Mouse (Mus musculus): ENCODE measurements around the gene Sult5a1. TPM values are rescaled to one million over a fixed set of nuclear protein-coding genes. Genes with fewer than 3 reads are reported as not detected.
"Not testable (repeated sequence)": the region's sequence is repeated elsewhere in the genome, so short reads cannot be mapped to it uniquely, and the experiment has no call there.

The Sult5a1 gene
- polyA plus RNA-seq, 1 experiment from 2014 or later: 0.33 TPM

- Histone ChIP-seq H3K9me3 (ENCODE audit: control insufficient read depth, low read length) (no peaks in the 10 kb centered on the region), H3K4me1 (replicated peaks; ENCODE audit: control insufficient read depth, insufficient read depth, low read length) (peaks cover 12% of the 10 kb centered on the region), H3K27me3 (replicated peaks; ENCODE audit: control insufficient read depth, insufficient read depth, low read length) (no peaks in the 10 kb centered on the region), H3K4me3 (replicated peaks; ENCODE audit: low read length) (no peak overlapping the region), H3K9ac (replicated peaks; ENCODE audit: low read depth, low read length) (no peak overlapping the region), H3K27ac (ENCODE audit: low read length) (no peak overlapping the region), H3K36me3 (ENCODE audit: control insufficient read depth, insufficient read depth) (peaks cover 16% of the 10 kb centered on the region), H3K4me2 (ENCODE audit: low read length) (no peak overlapping the region)
- ATAC-seq: no peak
- WGBS: 55% methylated on average over 2 of the region's 2 CpGs
These were observed 51.6 kb downstream of the Sult5a1 start for GRCm38 (mm10) chr8:123106531-123106930.

GRCm38 (mm10) chr8:123105553-123106326 is 52.4 kb downstream of the Sult5a1 start:
- H3K4me2 ChIP-seq (ENCODE audit: low read length): no peak overlapping the region
- no peaks in the 10 kb centered on the region for H3K9me3 ChIP-seq (ENCODE audit: control insufficient read depth, low read length)
- no peaks in the 10 kb centered on the region for H3K27me3 ChIP-seq (replicated peaks; ENCODE audit: control insufficient read depth, insufficient read depth, low read length)
- no peak overlapping the region for H3K9ac ChIP-seq (replicated peaks; ENCODE audit: low read depth, low read length)
- H3K4me3 ChIP-seq (replicated peaks; ENCODE audit: low read length): no peak overlapping the region
- H3K36me3 ChIP-seq (ENCODE audit: control insufficient read depth, insufficient read depth): peaks cover 16% of the 10 kb centered on the region
- peaks cover 12% of the 10 kb centered on the region for H3K4me1 ChIP-seq (replicated peaks; ENCODE audit: control insufficient read depth, insufficient read depth, low read length)
- ATAC-seq: no peak
- WGBS: 64% methylated on average over 5 of the region's 5 CpGs
- no peak overlapping the region for H3K27ac ChIP-seq (ENCODE audit: low read length)

- Histone ChIP-seq H3K9me3 (ENCODE audit: control insufficient read depth, low read length) (no peaks in the 10 kb centered on the region), H3K4me1 (replicated peaks; ENCODE audit: control insufficient read depth, insufficient read depth, low read length) (peaks cover 12% of the 10 kb centered on the region), H3K9ac (replicated peaks; ENCODE audit: low read depth, low read length) (no peak overlapping the region), H3K27me3 (replicated peaks; ENCODE audit: control insufficient read depth, insufficient read depth, low read length) (no peaks in the 10 kb centered on the region), H3K4me3 (replicated peaks; ENCODE audit: low read length) (no peak overlapping the region), H3K4me2 (ENCODE audit: low read length) (peak overlapping the region; percentile 88; the same call in 1 of the 2 replicates), H3K36me3 (ENCODE audit: control insufficient read depth, insufficient read depth) (peaks cover 16% of the 10 kb centered on the region), H3K27ac (ENCODE audit: low read length) (no peak overlapping the region)
- 78% methylated on average over 6 of the region's 6 CpGs for WGBS
- ATAC-seq: no peak
These were observed 53.9 kb downstream of the Sult5a1 start for GRCm38 (mm10) chr8:123104046-123104767.

- Histone ChIP-seq H3K9ac (replicated peaks; ENCODE audit: low read depth, low read length) (peak overlapping the region; percentile 89), H3K9me3 (ENCODE audit: control insufficient read depth, low read length) (no peaks in the 10 kb centered on the region), H3K27ac (ENCODE audit: low read length) (peak overlapping the region; percentile 23; the same call in 1 of the 2 replicates), H3K4me1 (replicated peaks; ENCODE audit: control insufficient read depth, insufficient read depth, low read length) (peaks cover 12% of the 10 kb centered on the region), H3K4me3 (replicated peaks; ENCODE audit: low read length) (peak overlapping the region; percentile 86), H3K36me3 (ENCODE audit: control insufficient read depth, insufficient read depth) (peaks cover 16% of the 10 kb centered on the region), H3K4me2 (ENCODE audit: low read length) (peak overlapping the region; percentile 88), H3K27me3 (replicated peaks; ENCODE audit: control insufficient read depth, insufficient read depth, low read length) (no peaks in the 10 kb centered on the region)
- no peak for ATAC-seq
- WGBS: 19% methylated on average over 14 of the region's 15 CpGs
These were observed 54.8 kb downstream of the Sult5a1 start for GRCm38 (mm10) chr8:123103285-123103684.

GRCm38 (mm10) chr8:123102855-123103254 is 55.3 kb downstream of the Sult5a1 start:
- peaks cover 16% of the 10 kb centered on the region for H3K36me3 ChIP-seq (ENCODE audit: control insufficient read depth, insufficient read depth)
- H3K9ac ChIP-seq (replicated peaks; ENCODE audit: low read depth, low read length): peak overlapping the region; percentile 89
- ATAC-seq; H3K27me3 ChIP-seq (replicated peaks; ENCODE audit: control insufficient read depth, insufficient read depth, low read length); H3K9me3 ChIP-seq (ENCODE audit: control insufficient read depth, low read length): not testable (repeated sequence)
- peak overlapping the region; percentile 86 for H3K4me3 ChIP-seq (replicated peaks; ENCODE audit: low read length)
- peak overlapping the region; percentile 88 for H3K4me2 ChIP-seq (ENCODE audit: low read length)
- 0% methylated on average over 16 of the region's 26 CpGs for WGBS
- peak overlapping the region; percentile 23 for H3K27ac ChIP-seq (ENCODE audit: low read length)
- H3K4me1 ChIP-seq (replicated peaks; ENCODE audit: control insufficient read depth, insufficient read depth, low read length): peaks cover 12% of the 10 kb centered on the region

- H3K27me3 ChIP-seq (replicated peaks; ENCODE audit: control insufficient read depth, insufficient read depth, low read length): no peaks in the 10 kb centered on the region
- ATAC-seq: peak; percentile 97
- H3K27ac ChIP-seq (ENCODE audit: low read length): peak within 1 kb of the TSS; percentile 92
- peaks cover 12% of the 10 kb centered on the region for H3K4me1 ChIP-seq (replicated peaks; ENCODE audit: control insufficient read depth, insufficient read depth, low read length)
- no peaks in the 10 kb centered on the region for H3K9me3 ChIP-seq (ENCODE audit: control insufficient read depth, low read length)
- peaks cover 19% of the 10 kb centered on the region for H3K36me3 ChIP-seq (ENCODE audit: control insufficient read depth, insufficient read depth)
- peak within 1 kb of the TSS; percentile 86 for H3K4me3 ChIP-seq (replicated peaks; ENCODE audit: low read length)
- WGBS: 1% methylated on average over 56 of the region's 56 CpGs
- peak within 1 kb of the TSS; percentile 88 for H3K4me2 ChIP-seq (ENCODE audit: low read length)
- peak within 1 kb of the TSS; percentile 89 for H3K9ac ChIP-seq (replicated peaks; ENCODE audit: low read depth, low read length)
These were observed 56.1 kb downstream of the Sult5a1 start, which contains the start of gene Rpl13 for GRCm38 (mm10) chr8:123101735-123102685. Gene Rpl13 (plus strand): TSS chr8:123102350.

GRCm38 (mm10) chr8:123101244-123101643 is 56.9 kb downstream of the Sult5a1 start:
- WGBS: 86% methylated on average over 4 of the region's 4 CpGs

GRCm38 (mm10) chr8:123100288-123100687 is 57.8 kb downstream of the Sult5a1 start:
- no peak overlapping the region for H3K27ac ChIP-seq (ENCODE audit: low read length)
- H3K9ac ChIP-seq (replicated peaks; ENCODE audit: low read depth, low read length): no peak overlapping the region
- peaks cover 12% of the 10 kb centered on the region for H3K4me1 ChIP-seq (replicated peaks; ENCODE audit: control insufficient read depth, insufficient read depth, low read length)
- 63% methylated on average over 8 of the region's 8 CpGs for WGBS
- H3K4me3 ChIP-seq (replicated peaks; ENCODE audit: low read length): no peak overlapping the region
- no peaks in the 10 kb centered on the region for H3K9me3 ChIP-seq (ENCODE audit: control insufficient read depth, low read length)
- H3K27me3 ChIP-seq (replicated peaks; ENCODE audit: control insufficient read depth, insufficient read depth, low read length): no peaks in the 10 kb centered on the region
- no peak for ATAC-seq
- H3K36me3 ChIP-seq (ENCODE audit: control insufficient read depth, insufficient read depth): peaks cover 16% of the 10 kb centered on the region
- H3K4me2 ChIP-seq (ENCODE audit: low read length): no peak overlapping the region

More at GRCm38 (mm10) chr8:123101244-123101643, 56.9 kb downstream of the Sult5a1 start:
- Histone ChIP-seq H3K4me3 (replicated peaks; ENCODE audit: low read length) (no peak overlapping the region), H3K36me3 (ENCODE audit: control insufficient read depth, insufficient read depth) (peaks cover 19% of the 10 kb centered on the region), H3K27me3 (replicated peaks; ENCODE audit: control insufficient read depth, insufficient read depth, low read length) (no peaks in the 10 kb centered on the region), H3K27ac (ENCODE audit: low read length) (no peak overlapping the region), H3K9ac (replicated peaks; ENCODE audit: low read depth, low read length) (no peak overlapping the region), H3K4me2 (ENCODE audit: low read length) (no peak overlapping the region; the same call in 1 of the 2 replicates), H3K9me3 (ENCODE audit: control insufficient read depth, low read length) (no peaks in the 10 kb centered on the region), H3K4me1 (replicated peaks; ENCODE audit: control insufficient read depth, insufficient read depth, low read length) (peaks cover 12% of the 10 kb centered on the region)
- ATAC-seq: no peak
